Mouse (Mus musculus) frontal cortex, postnatal 14 days (tissue): ENCODE results near the gene Adamts7.

Source experiments
- DNase-seq, 2 experiments: peaks; one replicate each; pipeline ENCODE4 v3.0.0; 2022; ENCODE audit warnings: low spot score in 2 of 2

Adamts7 gene

GRCm38 (mm10) chr9:90234786-90235185, 71.9 kb downstream of the Adamts7 start:
- no peak for DNase-seq

- DNase-seq: no peak
Measured at GRCm38 (mm10) chr9:90235258-90235882, 72.5 kb downstream of the Adamts7 start.

- DNase-seq: no peak
Measured at GRCm38 (mm10) chr9:90236817-90237216, 73.9 kb downstream of the Adamts7 start.

- no peak for DNase-seq
Measured at GRCm38 (mm10) chr9:90237232-90238062, 74.6 kb downstream of the Adamts7 start.

GRCm38 (mm10) chr9:90240560-90240959, 77.7 kb downstream of the Adamts7 start:
- DNase-seq: no peak

GRCm38 (mm10) chr9:90241041-90241440, 78.2 kb downstream of the Adamts7 start:
- no peak for DNase-seq

- no peak for DNase-seq
Measured at GRCm38 (mm10) chr9:90241618-90242017, 78.7 kb downstream of the Adamts7 start.

- no peak for DNase-seq
Measured at GRCm38 (mm10) chr9:90242291-90242690, 79.4 kb downstream of the Adamts7 start.

- DNase-seq: no peak
Measured at GRCm38 (mm10) chr9:90242855-90243254, 80.0 kb downstream of the Adamts7 start.

GRCm38 (mm10) chr9:90244301-90245151, 81.7 kb downstream of the Adamts7 start:
- DNase-seq: no peak

- no peak for DNase-seq
Measured at GRCm38 (mm10) chr9:90245206-90245605, 82.3 kb downstream of the Adamts7 start.

- no peak for DNase-seq
Measured at GRCm38 (mm10) chr9:90245781-90246180, 82.9 kb downstream of the Adamts7 start.

GRCm38 (mm10) chr9:90247316-90247715, 84.4 kb downstream of the Adamts7 start:
- no peak for DNase-seq

GRCm38 (mm10) chr9:90248326-90248725, 85.5 kb downstream of the Adamts7 start:
- DNase-seq: no peak

- no peak for DNase-seq
Measured at GRCm38 (mm10) chr9:90249036-90249435, 86.2 kb downstream of the Adamts7 start.

GRCm38 (mm10) chr9:90250141-90250775, 87.4 kb downstream of the Adamts7 start:
- no peak for DNase-seq

GRCm38 (mm10) chr9:90250964-90251750, 88.3 kb downstream of the Adamts7 start:
- DNase-seq: no peak

- no peak for DNase-seq
Measured at GRCm38 (mm10) chr9:90253181-90253580, 90.3 kb downstream of the Adamts7 start.

- no peak for DNase-seq
Measured at GRCm38 (mm10) chr9:90255844-90256405, 93.1 kb downstream of the Adamts7 start.

GRCm38 (mm10) chr9:90257220-90257619, 94.4 kb downstream of the Adamts7 start:
- no peak for DNase-seq
